Mouse (Mus musculus) neutrophil, adult 5-6 weeks (primary cell): Measurements from ENCODE around the gene Nedd9. TPM values are rescaled to one million over a fixed set of nuclear protein-coding genes. Genes with fewer than 3 reads are reported as not detected.

Source experiments
- ATAC-seq: fragments of 151-379, 151-347 bp; 2 replicates; pipeline ENCODE4 v1.8.0; 2017; ENCODE audit warnings: mild to moderate bottlenecking, moderate TSS enrichment; ENCODE audit not compliant: insufficient number of reproducible peaks, poor library complexity, low FRiP score, severe bottlenecking; ENCODE audit errors: extremely low read depth
- total RNA-seq: library from RNA; stranded (forward); fragments of 200-1000 nt; gene quantifications from 2 replicates; pipeline ENCODE4 v1.2.3, GENCODE M21; 2017

Gene Nedd9
- total RNA-seq, result 234 and 288 TPM in 2 replicates

- peak; percentile 77 for ATAC-seq
Measured at GRCm38 (mm10) chr13:41486606-41487408, at the start of gene Nedd9. Nedd9 (minus strand) TSS chr13:41487362.

GRCm38 (mm10) chr13:41532625-41533024 lies 45.5 kb upstream of the Nedd9 start:
- ATAC-seq, result no peak

- ATAC-seq, result no peak
Measured at GRCm38 (mm10) chr13:41530326-41530725, 43.2 kb upstream of the Nedd9 start.

GRCm38 (mm10) chr13:41524208-41524607 lies 37.0 kb upstream of the Nedd9 start:
- no peak for ATAC-seq

GRCm38 (mm10) chr13:41521296-41521695 lies 34.1 kb upstream of the Nedd9 start:
- ATAC-seq, result no peak

- no peak for ATAC-seq
Measured at GRCm38 (mm10) chr13:41520549-41521161, 33.5 kb upstream of the Nedd9 start.

GRCm38 (mm10) chr13:41519792-41520191 lies 32.6 kb upstream of the Nedd9 start:
- ATAC-seq, result no peak

GRCm38 (mm10) chr13:41517193-41517592 lies 30.0 kb upstream of the Nedd9 start:
- no peak for ATAC-seq

GRCm38 (mm10) chr13:41515749-41516148 lies 28.6 kb upstream of the Nedd9 start:
- peak; percentile 74; the same call in 1 of the 2 replicates for ATAC-seq

- ATAC-seq, result no peak
Measured at GRCm38 (mm10) chr13:41514918-41515317, 27.8 kb upstream of the Nedd9 start.

- no peak for ATAC-seq
Measured at GRCm38 (mm10) chr13:41513456-41513855, 26.3 kb upstream of the Nedd9 start.

- no peak for ATAC-seq
Measured at GRCm38 (mm10) chr13:41512243-41512642, 25.1 kb upstream of the Nedd9 start.

- no peak for ATAC-seq
Measured at GRCm38 (mm10) chr13:41510631-41511419, 23.7 kb upstream of the Nedd9 start.

GRCm38 (mm10) chr13:41505594-41505993 lies 18.4 kb upstream of the Nedd9 start:
- no peak; the same call in 1 of the 2 replicates for ATAC-seq

- no peak for ATAC-seq
Measured at GRCm38 (mm10) chr13:41504997-41505396, 17.8 kb upstream of the Nedd9 start.

- ATAC-seq, result no peak
Measured at GRCm38 (mm10) chr13:41504448-41504847, 17.3 kb upstream of the Nedd9 start.

GRCm38 (mm10) chr13:41502917-41503301 lies 15.7 kb upstream of the Nedd9 start:
- ATAC-seq, result no peak

GRCm38 (mm10) chr13:41502136-41502916 lies 15.2 kb upstream of the Nedd9 start:
- ATAC-seq, result no peak; the same call in 1 of the 2 replicates

- ATAC-seq, result peak; percentile 59; the same call in 1 of the 2 replicates
Measured at GRCm38 (mm10) chr13:41500793-41501192, 13.6 kb upstream of the Nedd9 start.
